Mouse (Mus musculus) liver, embryonic 14.5 days (tissue): ENCODE data around the gene Hectd2.

Source experiments
- CTCF ChIP-seq: IDR thresholded peaks from 2 replicates; pipeline ENCODE4 v1.5.1; 2016; ENCODE audit warnings: antibody characterized with exemption, low read depth, control low read depth
- EP300 ChIP-seq: IDR thresholded peaks from 2 replicates; pipeline ENCODE4 v1.6.1; 2016; ENCODE audit warnings: antibody characterized with exemption, low read depth

DNA sequence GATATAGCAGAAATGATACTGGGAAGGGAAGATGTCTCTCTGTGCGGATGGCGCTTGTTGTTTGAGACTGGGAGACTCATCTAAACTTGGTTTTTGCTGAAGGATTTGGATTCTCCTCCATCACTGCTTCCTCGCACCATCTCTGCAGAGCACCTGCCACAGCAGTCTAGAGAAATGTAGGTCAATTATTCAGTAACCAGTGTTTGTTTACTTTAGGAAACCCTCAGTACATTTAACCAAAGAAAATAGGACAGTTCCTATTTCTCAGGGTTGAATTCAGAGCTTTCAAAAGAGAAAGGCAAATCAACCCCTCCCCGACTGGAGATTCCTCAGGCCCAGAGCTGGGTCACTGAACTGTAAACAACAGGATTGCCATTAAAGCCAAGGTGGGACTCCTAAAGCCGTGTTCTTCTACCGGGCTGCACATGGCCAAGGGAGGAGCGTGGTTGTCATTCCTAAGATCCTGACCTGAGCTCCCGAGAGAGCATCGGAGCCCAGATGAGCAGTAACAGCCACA lies 75.0 kb downstream of the Hectd2 start:
- TF ChIP-seq EP300 (no peak), CTCF (no peak)
